ENCODE assay signal across 9 mouse cellular contexts in the genomic region with DNA sequence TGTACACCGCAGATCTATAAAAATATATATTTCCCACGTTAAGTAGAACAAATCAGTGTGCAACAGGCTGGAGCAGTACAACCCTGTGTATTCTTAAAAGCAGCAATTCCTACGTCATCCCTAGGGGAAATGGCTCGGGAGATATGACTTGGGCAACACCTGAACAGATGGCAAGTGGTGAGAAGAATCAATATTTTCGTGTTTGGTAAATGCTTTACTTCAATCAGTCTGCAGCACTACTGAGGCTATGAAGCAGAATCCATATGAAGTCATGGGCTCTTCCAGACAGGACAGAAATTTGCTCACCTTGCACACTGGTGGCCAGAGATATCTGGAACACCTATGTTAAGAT. TPM values are rescaled to one million over a fixed set of nuclear protein-coding genes. Genes with fewer than 3 reads are reported as not detected.
DNase-seq lines count a peak whose midpoint lies in the region; ATAC-seq and TF ChIP-seq lines count a peak whose summit lies in the region.
"Had no signal": no experiment of that assay in that cellular context is flagged by ENCODE, and none has a peak within 500 bp of the region (broad histone marks: within the 10 kb centered on the region; RNA-seq: fewer than 3 reads in every experiment).

No protein-coding gene starts in this region.

- peak overlapping the region; percentile 86 for H3K4me2 ChIP-seq in heart, embryonic 13.5 days
- peak overlapping the region; percentile 92 for H3K4me2 ChIP-seq in forebrain, postnatal 0 days (ENCODE audit: low read depth)
- peak overlapping the region; percentile 94 for H3K4me2 ChIP-seq in liver, postnatal 0 days (ENCODE audit: low read depth, low read length)

- H3K9ac ChIP-seq in heart, embryonic 13.5 days, result peak overlapping the region; percentile 94
- H3K9ac ChIP-seq in ES-E14 (ENCODE audit: insufficient read depth, low read depth, low read length, poor library complexity, severe bottlenecking), result peak overlapping the region; percentile 69
- H3K9ac ChIP-seq in forebrain, postnatal 0 days, result peak overlapping the region; percentile 48
- H3K9ac ChIP-seq in liver, postnatal 0 days (replicated peaks), result peak overlapping the region; percentile 86

- no peaks in the 10 kb centered on the region for H3K9me3 ChIP-seq in heart, embryonic 13.5 days
- no peaks in the 10 kb centered on the region for H3K9me3 ChIP-seq in ES-E14 (ENCODE audit: control insufficient read depth, insufficient read depth, low read depth, low read length)
- H3K9me3 ChIP-seq in forebrain, postnatal 0 days (ENCODE audit: low read length), result no peaks in the 10 kb centered on the region
- H3K9me3 ChIP-seq in liver, postnatal 0 days (ENCODE audit: low read length), result no peaks in the 10 kb centered on the region

- no peak for DNase-seq in heart, adult 8-10 months (ENCODE audit: low spot score)
- DNase-seq in ES-E14 (ENCODE audit: low read depth, low spot score), result no peak
- DNase-seq in forebrain, postnatal 0 days, result no peak
- no peak for DNase-seq in liver, postnatal 0 days
- no peak for DNase-seq in cerebellum, adult 11-12 months
- DNase-seq in thymus, postnatal 36 days, result no peak
- DNase-seq in cerebellum, postnatal 36 days, result no peak

- H3K4me3 ChIP-seq in heart, embryonic 13.5 days, result peak overlapping the region; percentile 88
- H3K4me3 ChIP-seq in ES-E14 (ENCODE audit: insufficient read depth in 1 of 2, low read depth in 1 of 2, low read length in 2 of 2, poor library complexity in 1 of 2, severe bottlenecking in 1 of 2), result peak overlapping the region; percentile 76 to 94
- H3K4me3 ChIP-seq in forebrain, postnatal 0 days (ENCODE audit: low read depth, low read length), result peak overlapping the region; percentile 54
- H3K4me3 ChIP-seq in liver, postnatal 0 days (ENCODE audit: low read depth, low read length), result peak overlapping the region; percentile 92

- TF ChIP-seq EP300 in liver, postnatal 0 days (IDR thresholded peaks at IDR 0.05; ENCODE audit: low read depth), result no peak

- H3K4me1 ChIP-seq in heart, embryonic 13.5 days, result peaks cover 48% of the 10 kb centered on the region
- peaks cover 4 to 8% of the 10 kb centered on the region in 2 experiments for H3K4me1 ChIP-seq in ES-E14 (ENCODE audit: control insufficient read depth in 2 of 2, insufficient read depth in 2 of 2, low read length in 2 of 2, poor library complexity in 1 of 2)
- no peaks in the 10 kb centered on the region for H3K4me1 ChIP-seq in forebrain, postnatal 0 days (ENCODE audit: insufficient read depth)
- peaks cover 26% of the 10 kb centered on the region for H3K4me1 ChIP-seq in liver, postnatal 0 days (ENCODE audit: insufficient read depth)

- TF ChIP-seq CTCF in forebrain, postnatal 0 days (IDR thresholded peaks at IDR 0.05; ENCODE audit: low read depth), result no peak
- TF ChIP-seq CTCF in liver, postnatal 0 days (IDR thresholded peaks at IDR 0.05; ENCODE audit: low read depth), result no peak

- in situ Hi-C loops in ES-E14 (cut with MboI; ENCODE audit: low sequenced_read_pairs in 2 of 2, unreplicated experiment in 2 of 2), result no loop called here

- 10% methylated on average over 5 of the region's 5 CpGs for WGBS in heart, embryonic 13.5 days
- WGBS in forebrain, postnatal 0 days, result 7% methylated on average over 5 of the region's 5 CpGs
- 4% methylated on average over 5 of the region's 5 CpGs for WGBS in liver, postnatal 0 days (ENCODE audit: insufficient replicate concordance)

- peaks cover 4% of the 10 kb centered on the region; the same call in 1 of the 2 replicates for H3K36me3 ChIP-seq in heart, embryonic 13.5 days
- no peaks in the 10 kb centered on the region for H3K36me3 ChIP-seq in ES-E14 (ENCODE audit: control insufficient read depth, insufficient read depth, low read length, poor library complexity, severe bottlenecking)
- no peaks in the 10 kb centered on the region for H3K36me3 ChIP-seq in forebrain, postnatal 0 days (ENCODE audit: insufficient read depth)
- no peaks in the 10 kb centered on the region for H3K36me3 ChIP-seq in liver, postnatal 0 days (replicated peaks; ENCODE audit: insufficient read depth, low read length)

- H3K27ac ChIP-seq in heart, embryonic 13.5 days (replicated peaks), result peak overlapping the region; percentile 91
- H3K27ac ChIP-seq in ES-E14 (ENCODE audit: insufficient read depth, low read depth, low read length, poor library complexity, severe bottlenecking), result no peak overlapping the region
- no peak overlapping the region for H3K27ac ChIP-seq in forebrain, postnatal 0 days (ENCODE audit: low read depth, low read length)
- peak overlapping the region; percentile 95 for H3K27ac ChIP-seq in liver, postnatal 0 days (ENCODE audit: low read depth)

- no peaks in the 10 kb centered on the region for H3K27me3 ChIP-seq in heart, embryonic 13.5 days (replicated peaks)
- no peaks in the 10 kb centered on the region for H3K27me3 ChIP-seq in forebrain, postnatal 0 days (ENCODE audit: insufficient read depth, low read length)
- H3K27me3 ChIP-seq in liver, postnatal 0 days (ENCODE audit: insufficient read depth, low read length), result no peaks in the 10 kb centered on the region

- no peak for ATAC-seq in heart, embryonic 13.5 days (ENCODE audit: extremely low read depth, insufficient number of reproducible peaks, low FRiP score, low TSS enrichment)
- 0 out of 2 replicates have a peak, but pooled peaks have one; percentile 3 for ATAC-seq in forebrain, postnatal 0 days
- peak; percentile 60 for ATAC-seq in liver, postnatal 0 days

TF ChIP-seq in ES-E14, 5 proteins besides CTCF, POLR2A, EP300 and RAD21:
- TF ChIP-seq HCFC1 (IDR thresholded peaks at IDR 0.05; ENCODE audit: borderline replicate concordance, insufficient read depth, low read length) (no peak), MAFK (IDR thresholded peaks at IDR 0.05; ENCODE audit: insufficient read depth, low read depth, low read length) (no peak), ZNF384 (IDR thresholded peaks at IDR 0.05; ENCODE audit: low read depth, low read length) (no peak), ZC3H11A (IDR thresholded peaks at IDR 0.05; ENCODE audit: borderline replicate concordance, low read depth, low read length) (no peak), CHD2 (IDR thresholded peaks at IDR 0.05; ENCODE audit: low read depth, low read length) (no peak)

RNA-seq across cellular contexts. Expression of a gene that starts 0.4 kb away (rescaled TPM):
- 19.4 and 20.4 TPM in 2 replicates for polyA plus RNA-seq in heart, embryonic 13.5 days (2015; fragmentation: Nextera tagmentation; extraction: Ambion mirVana)
- total RNA-seq in heart, adult 8-10 months (2022), result 10 to 100 TPM; 14.2 to 18.1 (median 15.5) TPM
- total RNA-seq in ES-E14 (2012; rRNA removed), result 15.0 and 23.8 TPM in 2 replicates
- 7.5 and 8.8 TPM in 2 replicates for total RNA-seq in forebrain, postnatal 0 days (2014; rRNA removed)
- polyA plus RNA-seq in forebrain, postnatal 0 days (2015; fragmentation: Nextera tagmentation; extraction: Ambion mirVana), result 3.3 and 4.6 TPM in 2 replicates
- 7.8 and 8.8 TPM in 2 replicates for polyA plus RNA-seq in liver, postnatal 0 days (2015; fragmentation: Nextera tagmentation; extraction: Ambion mirVana)

RNA-seq across cellular contexts. Expression of a gene that starts 34.1 kb away (rescaled TPM):
- not detected in 2 replicates for polyA plus RNA-seq in heart, embryonic 13.5 days (2015; fragmentation: Nextera tagmentation; extraction: Ambion mirVana)
- not detected for total RNA-seq in heart, adult 8-10 months (2022)
- not detected in 2 replicates for total RNA-seq in ES-E14 (2012; rRNA removed)
- not detected in 2 replicates for total RNA-seq in forebrain, postnatal 0 days (2014; rRNA removed)
- not detected in 2 replicates for polyA plus RNA-seq in forebrain, postnatal 0 days (2015; fragmentation: Nextera tagmentation; extraction: Ambion mirVana)
- polyA plus RNA-seq in liver, postnatal 0 days (2015; fragmentation: Nextera tagmentation; extraction: Ambion mirVana), result 0.04 and 0.06 TPM in 2 replicates
- polyA plus RNA-seq: CD4-positive, CD25-positive, alpha-beta regulatory T cell, adult 4 months had no signal

RNA-seq across cellular contexts. Expression of a gene that starts 42.2 kb away (rescaled TPM):
- 78.9 and 92.6 TPM in 2 replicates for polyA plus RNA-seq in heart, embryonic 13.5 days (2015; fragmentation: Nextera tagmentation; extraction: Ambion mirVana)
- total RNA-seq in heart, adult 8-10 months (2022), result 10 to 100 TPM; 30.0 to 36.4 (median 34.8) TPM
- 27.4 and 40.2 TPM in 2 replicates for total RNA-seq in ES-E14 (2012; rRNA removed)
- total RNA-seq in forebrain, postnatal 0 days (2014; rRNA removed), result 52.4 and 54.8 TPM in 2 replicates
- 151 and 152 TPM in 2 replicates for polyA plus RNA-seq in forebrain, postnatal 0 days (2015; fragmentation: Nextera tagmentation; extraction: Ambion mirVana)
- polyA plus RNA-seq in liver, postnatal 0 days (2015; fragmentation: Nextera tagmentation; extraction: Ambion mirVana), result 41.3 and 41.4 TPM in 2 replicates

Comparison
In these comparisons a context has a peak if more than half of its experiments do, and no peak if none do; other contexts are left out.
1. H3K27ac ChIP-seq: peak in heart, embryonic 13.5 days (single experiment) and liver, postnatal 0 days (single experiment); none in ES-E14 (single experiment) and forebrain, postnatal 0 days (single experiment).
2. Peak in every context shown above with its lines, with median percentiles within 50 percentile points of each other: H3K4me2 ChIP-seq, H3K4me3 ChIP-seq and H3K9ac ChIP-seq.